8 mouse cellular contexts compared by ENCODE assay signal in the genomic region with DNA sequence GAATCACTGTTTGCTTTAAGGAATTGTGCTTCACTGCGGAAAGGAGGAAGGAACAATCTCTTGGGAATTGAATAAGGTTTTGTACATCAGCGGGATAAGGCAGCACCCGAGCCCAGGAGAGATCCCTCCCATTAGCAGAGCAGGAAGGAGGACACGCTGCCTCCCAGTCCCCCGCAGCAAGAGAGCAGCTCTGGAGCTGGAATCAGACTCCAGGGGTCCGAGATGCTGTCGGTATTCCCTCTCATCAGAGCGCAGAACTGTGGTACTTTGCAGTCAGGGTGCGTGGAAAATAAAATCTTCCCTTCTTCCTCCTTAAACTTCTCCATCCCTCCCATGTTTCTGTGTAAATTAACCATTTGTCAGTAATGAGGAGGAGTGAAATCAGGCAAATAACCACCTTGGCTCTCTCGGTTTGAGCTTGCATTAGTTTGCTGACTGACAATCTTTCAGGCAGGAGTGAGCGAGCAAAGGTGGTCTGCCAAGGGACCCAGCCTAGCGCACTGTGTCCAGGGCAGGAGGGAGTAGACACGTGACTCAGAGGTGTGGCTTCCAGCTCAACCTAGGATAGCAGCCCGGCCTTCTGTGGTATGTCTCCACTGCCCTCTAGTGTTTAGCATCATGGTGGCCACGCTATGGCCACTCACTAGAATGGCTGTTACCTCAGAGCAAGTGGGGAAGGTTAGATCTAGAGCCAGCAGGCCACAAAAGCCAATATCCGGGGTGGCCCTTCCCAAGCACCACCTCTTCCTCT. TPM values are rescaled to one million over a fixed set of nuclear protein-coding genes. Genes with fewer than 3 reads are reported as not detected.
A peak's percentile ranks its signal among the peaks of the same experiment; 100 is the strongest.
DNase-seq lines count a peak whose midpoint lies in the region; ATAC-seq lines count a peak whose summit lies in the region.

No protein-coding gene starts in this region.

- no peak for DNase-seq in frontal cortex, postnatal 25 days (ENCODE audit: low spot score in 2 of 2)
- DNase-seq in cerebellum, postnatal 36 days: peak; percentile 61 to 62
- DNase-seq in gastrocnemius, postnatal 14 days: peak; percentile 76
- DNase-seq in induced T-regulatory cell, adult 2 months (ENCODE audit: low read depth): peak; percentile 23
- peak; percentile 30 to 43 for DNase-seq in left cerebral cortex, postnatal 25 days (ENCODE audit: low spot score in 2 of 2)
- DNase-seq in right cerebral cortex, postnatal 4 days: peak; percentile 27

- ATAC-seq in frontal cortex, adult (ENCODE audit: low TSS enrichment): peak; percentile 95
- ATAC-seq in megakaryocyte-erythroid progenitor cell, adult 5-6 weeks (replicated peaks; ENCODE audit: low FRiP score, low TSS enrichment, poor library complexity, severe bottlenecking): peak; percentile 100

- intact Hi-C loops in gastrocnemius, postnatal 14 days (cut with DNase I; ENCODE audit: low total_unique reads): loop anchor here (5.0 kb wide), 1 partner anchor 153 kb away; no protein-coding TSS in a partner anchor
- intact Hi-C loops in left cerebral cortex, postnatal 25 days (cut with DNase I): loop anchor here (2.0 kb wide), 1 partner anchor 46 kb away; no protein-coding TSS in a partner anchor

RNA-seq across cellular contexts. Expression of gene Syt15, which starts 15.4 kb away (rescaled TPM):
- under 1 TPM; 0.78 to 0.82 TPM for total RNA-seq in gastrocnemius, postnatal 14 days (2021)
- under 1 TPM; 0.71 to 0.96 TPM for total RNA-seq in left cerebral cortex, postnatal 25 days (2021)
- not detected in 2 replicates for total RNA-seq in megakaryocyte-erythroid progenitor cell, adult 5-6 weeks (2014; fragmentation: Nextera tagmentation)
- total RNA-seq in megakaryocyte-erythroid progenitor cell, adult 5-6 weeks (2017): not detected in 2 replicates

RNA-seq across cellular contexts. Expression of gene Gprin2, which starts 33.4 kb away (rescaled TPM):
- total RNA-seq in gastrocnemius, postnatal 14 days (2021): under 1 TPM; 0.16 to 0.86 TPM
- total RNA-seq in left cerebral cortex, postnatal 25 days (2021): 1 to 10 TPM; 2.3 to 3.3 TPM
- not detected in 2 replicates for total RNA-seq in megakaryocyte-erythroid progenitor cell, adult 5-6 weeks (2014; fragmentation: Nextera tagmentation)
- not detected in 2 replicates for total RNA-seq in megakaryocyte-erythroid progenitor cell, adult 5-6 weeks (2017)

Comparison
In these comparisons a context has a peak if more than half of its experiments do, and no peak if none do; other contexts are left out.
1. DNase-seq: peak in cerebellum, postnatal 36 days (2 of 2), gastrocnemius, postnatal 14 days (single experiment), induced T-regulatory cell, adult 2 months (single experiment), left cerebral cortex, postnatal 25 days (2 of 2) and right cerebral cortex, postnatal 4 days (single experiment); none in frontal cortex, postnatal 25 days (0 of 2).